13 mouse cellular contexts compared by ENCODE assay signal in the genomic region with DNA sequence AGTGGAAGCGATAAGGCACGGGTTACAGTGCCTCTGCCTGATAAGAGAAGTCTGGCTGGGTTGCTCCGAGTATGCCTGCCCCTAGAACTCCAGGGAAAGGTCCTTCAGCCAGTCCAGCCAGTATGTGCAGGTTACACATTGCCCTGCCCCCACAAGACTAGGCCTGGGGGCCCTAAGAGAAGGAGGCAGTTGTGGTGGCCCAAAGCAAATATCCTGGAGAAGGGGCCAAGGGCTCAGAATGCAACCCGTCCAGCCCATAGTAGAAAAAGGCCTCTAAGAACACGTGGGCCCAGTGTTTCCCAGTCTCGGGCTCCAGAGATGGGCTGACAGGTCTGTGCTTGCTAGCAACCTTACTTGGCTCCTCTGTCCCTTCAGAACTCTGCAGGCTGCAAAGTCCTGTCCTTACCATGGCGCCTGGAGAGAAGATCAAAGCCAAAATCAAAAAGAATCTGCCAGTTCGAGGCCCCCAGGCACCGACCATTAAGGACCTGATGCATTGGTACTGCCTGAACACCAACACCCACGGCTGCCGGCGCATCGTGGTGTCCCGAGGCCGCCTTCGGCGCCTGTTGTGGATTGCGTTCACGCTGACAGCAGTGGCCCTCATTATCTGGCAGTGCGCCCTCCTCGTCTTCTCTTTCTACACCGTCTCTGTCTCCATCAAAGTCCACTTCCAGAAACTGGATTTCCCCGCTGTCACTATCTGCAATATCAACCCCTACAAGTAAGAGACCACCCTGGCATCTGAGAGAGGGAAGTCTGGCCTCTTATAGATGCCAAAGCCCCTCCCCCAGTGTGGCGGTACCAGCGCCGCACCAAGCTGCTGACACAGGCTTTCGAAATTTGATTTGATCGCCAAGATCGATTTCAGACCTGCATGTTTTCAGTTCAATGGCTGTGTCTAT. TPM values are rescaled to one million over a fixed set of nuclear protein-coding genes. Genes with fewer than 3 reads are reported as not detected.
A peak's percentile ranks its signal among the peaks of the same experiment; 100 is the strongest.
DNase-seq lines count a peak whose midpoint lies in the region; ATAC-seq lines count a peak whose summit lies in the region.
"Had no signal": no experiment of that assay in that cellular context is flagged by ENCODE, and none has a peak within 500 bp of the region (broad histone marks: within the 10 kb centered on the region; RNA-seq: fewer than 3 reads in every experiment).

No protein-coding gene starts in this region.

- H3K36me3 ChIP-seq in forebrain, embryonic 12.5 days (replicated peaks): no peaks in the 10 kb centered on the region

- 77% methylated on average over 29 of the region's 29 CpGs for WGBS in forebrain, embryonic 12.5 days

- intact Hi-C loops in gastrocnemius, postnatal 14 days (cut with DNase I; ENCODE audit: low total_unique reads): no loop called here

- H3K9me3 ChIP-seq in forebrain, embryonic 12.5 days: no peaks in the 10 kb centered on the region

- ATAC-seq in forebrain, embryonic 12.5 days (ENCODE audit: low FRiP score): no peak
- ATAC-seq: activated CD4-positive, CD25-positive, alpha-beta regulatory T cell, adult 4 months had no signal

- H3K4me3 ChIP-seq in forebrain, embryonic 12.5 days (replicated peaks): no peak overlapping the region
- H3K4me3 ChIP-seq: gastrocnemius, adult 2 months had no signal

- no peak overlapping the region for H3K4me2 ChIP-seq in forebrain, embryonic 12.5 days

- no peak overlapping the region for H3K27ac ChIP-seq in forebrain, embryonic 12.5 days
- H3K27ac ChIP-seq: gastrocnemius, adult 2 months had no signal

- DNase-seq in kidney, adult 11 months: peak; percentile 13
- DNase-seq in kidney, postnatal 14 days: no peak
- DNase-seq in MN1 (ENCODE audit: low spot score): peak; percentile 37
- peak; percentile 59 to 60 for DNase-seq in cerebellum, postnatal 10 days
- peak; percentile 7 for DNase-seq in lung, postnatal 14 days
- no peak for DNase-seq in gastrocnemius, postnatal 14 days
- DNase-seq: gastrocnemius, adult 2 months; kidney, adult 18-20 months; right cerebral cortex, adult 18-20 months had no signal

- H3K4me1 ChIP-seq in forebrain, embryonic 12.5 days: peaks cover 10% of the 10 kb centered on the region

- H3K27me3 ChIP-seq in forebrain, embryonic 12.5 days: peaks cover 41% of the 10 kb centered on the region

- no peak overlapping the region for H3K9ac ChIP-seq in forebrain, embryonic 12.5 days

RNA-seq across cellular contexts. Expression of gene Scnn1g, which starts 3.5 kb away (rescaled TPM):
- not detected for total RNA-seq in gastrocnemius, postnatal 14 days (2021)
- polyA plus RNA-seq in forebrain, embryonic 12.5 days (2016; fragmentation: Nextera tagmentation; extraction: Ambion mirVana): not detected in 2 replicates
- total RNA-seq: gastrocnemius, adult 2 months; heart, postnatal 25 days had no signal
- polyA plus RNA-seq: activated CD4-positive, CD25-positive, alpha-beta regulatory T cell, adult 4 months; limb, embryonic 11.5 days had no signal

RNA-seq across cellular contexts. Expression of gene Usp31, which starts 30.7 kb away (rescaled TPM):
- 1 to 10 TPM; 4.3 to 4.6 TPM for total RNA-seq in gastrocnemius, postnatal 14 days (2021)
- 4.4 and 4.5 TPM in 2 replicates for polyA plus RNA-seq in forebrain, embryonic 12.5 days (2016; fragmentation: Nextera tagmentation; extraction: Ambion mirVana)

Comparison
In these comparisons a context has a peak if more than half of its experiments do, and no peak if none do; other contexts are left out.
1. DNase-seq: peak in kidney, adult 11 months (single experiment), MN1 (single experiment), cerebellum, postnatal 10 days (2 of 2) and lung, postnatal 14 days (single experiment); none in kidney, postnatal 14 days (single experiment) and gastrocnemius, postnatal 14 days (single experiment).